Mouse (Mus musculus) embryonic facial prominence, embryonic 15.5 days (tissue): ENCODE results near the gene Taar6. TPM values are rescaled to one million over a fixed set of nuclear protein-coding genes. Genes with fewer than 3 reads are reported as not detected.

Experiments used
- ATAC-seq: fragments of 200-750 bp; cut with Nextera tagmentation; 2 replicates; pipeline ENCODE4 v1.8.0; 2017; ENCODE audit warnings: low read depth, moderate TSS enrichment; ENCODE audit not compliant: insufficient number of reproducible peaks, low FRiP score, low TSS enrichment
- H3K27ac ChIP-seq: fragments of 300-500 bp; sonication (generic); replicated peaks from 2 replicates; pipeline ENCODE4 v1.5.1; 2015; ENCODE audit warnings: mild to moderate bottlenecking, inconsistent platforms
- H3K27me3 ChIP-seq: fragments of 300-500 bp; sonication (generic); 2 replicates; pipeline ENCODE4 v1.6.1; 2015; ENCODE audit warnings: inconsistent platforms
- H3K36me3 ChIP-seq: fragments of 300-500 bp; sonication (generic); 2 replicates; pipeline ENCODE4 v1.6.1; 2015; ENCODE audit warnings: mild to moderate bottlenecking, inconsistent platforms
- H3K4me1 ChIP-seq: fragments of 300-500 bp; sonication (generic); 2 replicates; pipeline ENCODE4 v1.6.1; 2015; ENCODE audit warnings: inconsistent platforms
- H3K4me2 ChIP-seq: fragments of 300-500 bp; sonication (generic); replicated peaks from 2 replicates; pipeline ENCODE4 v1.6.1; 2015; ENCODE audit warnings: mild to moderate bottlenecking, inconsistent platforms
- H3K4me3 ChIP-seq: fragments of 300-500 bp; sonication (generic); replicated peaks from 2 replicates; pipeline ENCODE4 v1.5.1; 2015; ENCODE audit warnings: mild to moderate bottlenecking, inconsistent platforms
- H3K9ac ChIP-seq: fragments of 300-500 bp; sonication (generic); 2 replicates; pipeline ENCODE4 v1.6.1; 2015; ENCODE audit warnings: inconsistent platforms
- H3K9me3 ChIP-seq: fragments of 300-500 bp; sonication (generic); replicated peaks from 2 replicates; pipeline ENCODE4 v1.6.1; 2016; ENCODE audit warnings: inconsistent platforms
- WGBS: fragments of 180-500 bp; shearing (Covaris S2); methylation state at CpG from one replicate; pipeline ENCODE4 v1.1.7; 2015; 5-methylcytosine and 5-hydroxymethylcytosine counted together
- polyA plus RNA-seq: library from polyadenylated mRNA; unstranded; fragments of >200 nt; fragmentation: Nextera tagmentation; extraction: Ambion mirVana; gene quantifications from 2 replicates; pipeline ENCODE4 v1.2.1, GENCODE M21; 2015

Taar6 gene
- polyA plus RNA-seq = not detected in 2 replicates

DNA sequence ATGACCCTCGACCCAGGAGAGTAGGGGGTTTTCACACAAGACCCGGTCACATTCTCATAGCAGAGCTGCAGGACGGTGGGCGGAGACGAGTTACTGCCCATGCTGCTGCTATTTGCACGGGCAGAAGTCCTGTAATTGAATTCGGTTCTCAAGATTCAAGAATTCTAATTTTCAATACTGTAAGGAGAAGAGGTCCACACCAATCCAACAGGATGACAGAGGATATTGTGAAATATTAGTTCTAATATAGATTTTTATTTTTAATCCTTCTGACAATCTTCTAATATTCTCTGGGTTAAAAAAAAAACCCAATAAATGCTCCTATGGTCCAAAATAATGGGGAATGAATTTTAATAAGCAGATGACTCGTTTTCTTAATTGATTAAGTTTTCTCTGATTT, at the start of gene Taar6:
Gene Taar6, minus strand, starts transcription at position 101 of the 400 bp plus-strand sequence.
- Histone ChIP-seq H3K4me2 (no peak within 1 kb of the TSS), H3K9ac (no peak within 1 kb of the TSS), H3K4me3 (no peak within 1 kb of the TSS), H3K27ac (no peak within 1 kb of the TSS), H3K4me1 (no peaks in the 10 kb centered on the region), H3K27me3 (no peaks in the 10 kb centered on the region), H3K9me3 (no peaks in the 10 kb centered on the region), H3K36me3 (no peaks in the 10 kb centered on the region)
- no peak for ATAC-seq
- 76% methylated on average over 8 of the region's 8 CpGs for WGBS

DNA sequence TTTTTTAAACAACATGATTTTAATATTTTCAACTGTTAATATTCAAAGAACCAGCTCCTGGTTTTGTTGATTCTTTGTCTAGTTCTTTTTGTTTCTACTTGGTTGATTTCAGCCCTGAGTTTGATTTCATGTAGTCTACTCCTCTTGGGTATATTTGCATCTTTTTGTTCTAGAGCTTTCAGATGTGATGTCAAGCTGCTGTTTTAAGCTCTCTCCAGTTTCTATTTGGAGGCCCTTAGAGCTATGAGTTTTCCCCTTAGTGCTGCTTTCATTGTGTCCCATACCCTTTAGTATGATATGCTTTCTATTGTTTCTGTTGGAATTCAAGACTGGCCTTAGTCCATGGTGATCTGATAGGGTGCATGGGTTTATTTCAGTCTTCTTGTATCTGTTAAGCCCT, 45.9 kb upstream of the Taar6 start:
- Histone ChIP-seq H3K9me3 (no peaks in the 10 kb centered on the region), H3K27ac (no peak overlapping the region), H3K4me2 (no peak overlapping the region), H3K4me3 (no peak overlapping the region), H3K27me3 (no peaks in the 10 kb centered on the region), H3K9ac (no peak overlapping the region), H3K36me3 (no peaks in the 10 kb centered on the region), H3K4me1 (no peaks in the 10 kb centered on the region)
- no peak for ATAC-seq

DNA sequence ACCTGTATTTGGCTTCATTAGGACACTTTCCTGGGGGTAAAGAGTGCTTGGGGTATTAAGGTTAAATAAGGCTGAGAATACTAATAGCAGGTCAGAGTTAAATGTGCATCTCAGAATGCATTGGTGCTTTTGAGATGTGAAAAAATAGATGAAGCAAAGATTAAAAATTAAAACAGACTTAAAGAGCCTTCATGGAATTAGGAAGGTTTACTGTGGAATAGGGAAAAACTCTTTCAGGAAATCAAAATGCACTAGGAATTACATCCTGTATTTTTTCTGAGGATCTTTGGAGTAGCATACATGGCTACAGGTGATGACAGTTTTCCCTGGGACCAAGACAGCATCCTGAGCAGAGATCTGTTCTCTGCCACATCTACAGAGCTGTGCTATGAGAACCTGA, 41.5 kb upstream of the Taar6 start, which contains the start of gene Taar7d:
Gene Taar7d, plus strand, starts transcription at position 301 of the 400 bp plus-strand sequence.
- H3K4me2 ChIP-seq = no peak within 1 kb of the TSS
- H3K4me1 ChIP-seq = no peaks in the 10 kb centered on the region
- H3K27me3 ChIP-seq = no peaks in the 10 kb centered on the region
- no peak for ATAC-seq
- no peaks in the 10 kb centered on the region for H3K36me3 ChIP-seq
- H3K9me3 ChIP-seq = no peaks in the 10 kb centered on the region
- H3K27ac ChIP-seq = no peak within 1 kb of the TSS
- no peak within 1 kb of the TSS for H3K4me3 ChIP-seq
- H3K9ac ChIP-seq = no peak within 1 kb of the TSS

DNA sequence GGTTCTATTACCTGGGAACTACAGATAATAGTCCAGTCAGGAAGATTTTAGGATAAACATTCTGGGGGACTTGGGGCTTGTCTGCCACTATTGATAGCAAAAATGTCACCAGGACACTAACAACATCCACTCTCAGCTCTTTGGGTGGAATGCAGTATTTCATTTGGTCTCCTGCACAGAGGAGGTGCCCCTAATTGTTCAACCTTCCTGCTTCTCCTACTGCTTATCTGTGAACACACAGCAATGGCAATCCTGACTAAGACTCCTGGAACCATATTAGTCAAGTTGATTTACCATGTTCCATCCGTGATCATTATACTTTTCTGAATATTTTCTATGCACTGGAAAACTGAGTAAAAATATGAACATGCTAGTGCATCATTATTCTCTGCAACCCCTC, 22.7 kb upstream of the Taar6 start:
- Histone ChIP-seq H3K27me3 (no peaks in the 10 kb centered on the region), H3K4me3 (no peak overlapping the region), H3K4me1 (no peaks in the 10 kb centered on the region), H3K4me2 (no peak overlapping the region), H3K9ac (no peak overlapping the region), H3K9me3 (no peaks in the 10 kb centered on the region), H3K36me3 (no peaks in the 10 kb centered on the region), H3K27ac (no peak overlapping the region)
- WGBS = 88% methylated on average over 1 of the region's 1 CpGs
- no peak for ATAC-seq

DNA sequence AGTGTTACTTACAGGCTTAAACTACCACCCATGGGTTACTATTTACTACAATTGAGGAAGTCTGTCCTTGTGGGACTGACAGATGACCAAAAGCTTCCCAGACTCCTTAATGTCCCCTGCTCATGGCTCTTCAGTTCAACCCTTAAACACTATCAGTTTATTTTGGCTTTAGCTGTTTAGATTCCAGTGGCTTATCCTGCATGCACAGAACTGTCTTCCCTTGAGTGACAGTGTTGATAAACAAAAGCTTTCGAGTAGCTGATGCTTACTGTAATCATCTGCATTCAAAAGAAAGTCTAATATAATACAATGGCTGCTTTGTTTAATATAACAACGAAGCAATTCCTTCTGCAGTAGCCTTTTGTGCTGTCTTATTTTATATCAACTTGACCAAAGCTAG, 21.6 kb upstream of the Taar6 start:
- no peaks in the 10 kb centered on the region for H3K9me3 ChIP-seq
- no peak for ATAC-seq
- H3K9ac ChIP-seq = no peak overlapping the region
- no peak overlapping the region for H3K4me2 ChIP-seq
- H3K4me3 ChIP-seq = no peak overlapping the region
- no peaks in the 10 kb centered on the region for H3K36me3 ChIP-seq
- no peak overlapping the region for H3K27ac ChIP-seq
- no peaks in the 10 kb centered on the region for H3K27me3 ChIP-seq
- 54% methylated on average over 2 of the region's 2 CpGs for WGBS
- H3K4me1 ChIP-seq = no peaks in the 10 kb centered on the region

DNA sequence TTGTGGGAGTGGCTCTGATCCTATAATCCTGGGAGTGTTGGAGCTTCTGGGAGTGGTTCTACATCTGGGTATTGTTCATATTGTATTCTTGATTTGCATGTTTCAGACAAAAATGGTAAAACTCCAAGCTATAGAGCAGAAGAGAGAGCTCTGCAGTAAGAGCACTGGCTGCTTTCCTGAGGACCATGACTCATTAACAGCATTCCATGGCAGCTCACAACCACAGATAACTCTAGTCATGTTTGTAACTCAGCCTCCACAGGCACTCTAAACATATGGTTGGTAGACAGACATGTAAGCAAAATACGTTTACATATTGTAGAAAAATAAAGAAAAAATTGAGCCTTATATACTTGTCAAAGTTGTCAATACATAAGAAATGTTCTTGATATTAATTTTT, 21.0 kb upstream of the Taar6 start:
- Histone ChIP-seq H3K4me1 (no peaks in the 10 kb centered on the region), H3K4me2 (no peak overlapping the region), H3K9ac (no peak overlapping the region), H3K4me3 (no peak overlapping the region), H3K9me3 (no peaks in the 10 kb centered on the region), H3K36me3 (no peaks in the 10 kb centered on the region), H3K27ac (no peak overlapping the region), H3K27me3 (no peaks in the 10 kb centered on the region)
- 59% methylated on average over 1 of the region's 1 CpGs for WGBS
- no peak for ATAC-seq

DNA sequence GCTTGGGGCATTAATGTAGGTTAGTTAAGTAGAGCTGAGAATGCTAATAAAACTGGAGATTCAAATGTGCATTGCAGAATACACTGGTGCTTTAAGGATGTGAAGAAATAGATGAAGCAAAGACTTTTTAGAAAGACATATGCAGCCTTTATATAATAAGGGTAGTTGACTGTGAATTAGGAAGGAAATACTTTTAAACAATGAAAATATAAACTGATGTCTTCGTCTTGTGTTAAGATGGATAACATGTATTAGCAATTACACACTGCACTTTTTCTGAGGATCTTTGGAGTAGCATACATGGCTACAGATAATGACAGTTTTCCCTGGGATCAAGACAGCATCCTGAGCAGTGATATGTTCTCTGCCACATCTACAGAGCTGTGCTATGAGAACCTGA, 14.2 kb upstream of the Taar6 start, which contains the start of gene Taar7b:
Gene Taar7b, plus strand, starts transcription at position 301 of the 400 bp plus-strand sequence.
- no peak for ATAC-seq
- H3K36me3 ChIP-seq = no peaks in the 10 kb centered on the region
- H3K27ac ChIP-seq = no peak within 1 kb of the TSS
- H3K4me3 ChIP-seq = no peak within 1 kb of the TSS
- H3K27me3 ChIP-seq = no peaks in the 10 kb centered on the region
- H3K4me2 ChIP-seq = no peak within 1 kb of the TSS
- no peaks in the 10 kb centered on the region for H3K9me3 ChIP-seq
- no peak within 1 kb of the TSS for H3K9ac ChIP-seq
- no peaks in the 10 kb centered on the region for H3K4me1 ChIP-seq
- 80% methylated on average over 1 of the region's 1 CpGs for WGBS

DNA sequence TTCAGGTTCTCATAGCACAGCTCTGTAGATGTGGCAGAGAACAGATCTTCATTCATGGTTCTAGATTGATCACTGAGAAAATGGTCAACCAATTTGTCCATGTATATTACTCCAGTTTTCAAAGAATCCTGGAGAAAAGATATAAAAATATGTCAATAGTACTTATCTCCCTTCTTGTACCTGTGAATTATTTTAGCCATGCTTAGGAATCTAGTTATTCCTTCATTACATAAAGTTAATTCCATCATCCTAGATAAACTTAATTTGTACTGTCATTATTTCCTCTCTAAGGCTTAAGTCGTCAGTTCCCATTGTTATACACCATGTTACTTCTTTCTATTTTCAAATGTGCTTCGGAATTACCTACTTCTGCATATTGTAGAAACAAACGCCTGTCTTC, 7.9 kb upstream of the Taar6 start, which contains the start of gene Taar7a:
Gene Taar7a, minus strand, starts transcription at position 101 of the 400 bp plus-strand sequence.
- H3K9me3 ChIP-seq = no peaks in the 10 kb centered on the region
- no peaks in the 10 kb centered on the region for H3K27me3 ChIP-seq
- no peak for ATAC-seq
- H3K4me1 ChIP-seq = no peaks in the 10 kb centered on the region
- no peak within 1 kb of the TSS for H3K4me3 ChIP-seq
- no peak within 1 kb of the TSS for H3K27ac ChIP-seq
- H3K36me3 ChIP-seq = no peaks in the 10 kb centered on the region
- no peak within 1 kb of the TSS for H3K9ac ChIP-seq
- H3K4me2 ChIP-seq = no peak within 1 kb of the TSS
- 81% methylated on average over 3 of the region's 3 CpGs for WGBS

DNA sequence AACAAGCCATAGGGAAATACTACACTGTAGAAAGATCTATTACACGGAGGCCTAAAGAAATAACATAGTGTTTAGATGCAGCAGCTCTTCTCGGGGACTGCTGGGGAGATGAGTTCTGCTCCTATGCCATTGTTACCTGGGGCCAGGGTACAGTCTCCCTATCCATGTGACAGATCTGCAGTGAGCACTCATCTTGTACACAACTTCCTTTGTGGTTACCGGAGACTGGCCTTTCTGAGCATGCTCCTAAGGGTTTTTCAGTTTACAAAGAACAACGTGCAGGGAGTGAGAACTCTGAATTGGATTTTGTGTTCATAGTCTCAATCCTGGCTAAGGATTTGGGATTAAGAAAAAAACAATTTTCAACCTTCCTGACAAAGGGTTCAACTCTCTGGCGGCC, 973 bp upstream of the Taar6 start:
- 77% methylated on average over 5 of the region's 5 CpGs for WGBS

DNA sequence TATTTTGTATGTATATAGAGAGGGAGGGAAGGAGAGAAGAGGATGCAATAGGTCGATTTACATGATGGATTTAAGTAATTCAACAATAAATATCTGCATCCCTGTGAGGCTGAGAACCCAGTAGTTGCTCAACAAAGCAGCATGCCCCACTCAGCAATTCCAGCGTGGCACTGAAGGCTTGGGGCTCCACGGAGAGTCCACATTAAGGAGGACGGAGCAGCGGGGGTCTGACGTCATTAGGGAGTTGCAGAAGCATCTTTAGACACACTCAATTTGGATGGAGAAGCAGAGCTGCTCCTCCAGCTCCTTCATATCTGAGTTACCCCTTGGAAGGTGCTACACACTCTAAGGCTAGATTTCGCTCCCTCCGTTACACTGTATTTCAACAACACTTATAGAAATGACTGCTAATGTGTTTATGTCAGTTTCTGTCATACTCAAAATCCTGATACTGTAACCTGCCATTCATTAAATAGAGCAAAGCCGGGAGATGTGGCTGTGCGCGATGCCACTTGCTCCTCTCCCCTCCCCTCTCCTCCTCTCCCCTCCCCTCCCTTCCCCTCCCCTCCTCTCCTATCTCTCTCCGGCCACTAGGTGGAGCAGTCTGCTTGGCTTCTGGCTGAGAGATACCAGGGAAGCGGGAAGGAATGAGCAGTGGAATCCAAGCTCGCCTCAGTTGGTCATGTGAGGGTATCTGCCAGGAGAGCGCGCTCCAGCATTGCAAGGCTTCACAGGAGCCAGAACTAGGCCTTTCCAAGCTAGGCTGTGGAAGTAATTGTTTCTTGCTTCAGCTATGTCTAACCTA, 6.3 kb downstream of the Taar6 start:
- WGBS = 42% methylated on average over 16 of the region's 16 CpGs
- H3K27ac ChIP-seq = no peak overlapping the region
- H3K36me3 ChIP-seq = no peaks in the 10 kb centered on the region
- ATAC-seq = no peak
- H3K9me3 ChIP-seq = no peaks in the 10 kb centered on the region
- H3K9ac ChIP-seq = no peak overlapping the region
- no peaks in the 10 kb centered on the region for H3K27me3 ChIP-seq
- no peak overlapping the region for H3K4me3 ChIP-seq
- no peaks in the 10 kb centered on the region for H3K4me1 ChIP-seq
- no peak overlapping the region for H3K4me2 ChIP-seq

More for the DNA sequence above, 973 bp upstream of the Taar6 start:
- Histone ChIP-seq H3K27me3 (no peaks in the 10 kb centered on the region), H3K9me3 (no peaks in the 10 kb centered on the region), H3K9ac (no peak overlapping the region), H3K4me3 (no peak overlapping the region), H3K4me2 (no peak overlapping the region), H3K4me1 (no peaks in the 10 kb centered on the region), H3K27ac (no peak overlapping the region), H3K36me3 (no peaks in the 10 kb centered on the region)
- ATAC-seq = no peak

DNA sequence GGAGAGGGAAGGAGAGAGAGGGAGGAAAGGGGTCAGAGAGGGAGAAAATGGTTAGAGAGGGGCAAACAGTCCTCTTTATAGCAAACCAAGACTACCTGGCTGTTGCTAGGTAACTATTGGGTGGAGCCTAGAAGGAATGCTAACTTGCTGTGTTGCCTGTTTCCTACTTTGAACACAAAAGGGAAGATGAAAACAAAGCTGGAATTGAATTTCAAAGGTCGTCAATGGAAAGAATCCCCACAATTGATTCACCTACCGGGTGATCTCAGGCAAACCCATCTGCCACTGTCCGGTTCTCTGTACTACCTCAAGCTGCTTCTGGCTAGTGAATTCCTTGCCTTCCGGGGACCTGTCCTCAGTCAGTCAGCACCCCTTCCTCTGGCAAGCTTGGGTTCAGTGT, 7.5 kb downstream of the Taar6 start:
- no peaks in the 10 kb centered on the region for H3K36me3 ChIP-seq
- no peak overlapping the region for H3K4me2 ChIP-seq
- no peak overlapping the region for H3K27ac ChIP-seq
- no peaks in the 10 kb centered on the region for H3K4me1 ChIP-seq
- H3K9ac ChIP-seq = no peak overlapping the region
- no peak for ATAC-seq
- no peaks in the 10 kb centered on the region for H3K27me3 ChIP-seq
- no peaks in the 10 kb centered on the region for H3K9me3 ChIP-seq
- H3K4me3 ChIP-seq = no peak overlapping the region
- WGBS = 50% methylated on average over 4 of the region's 4 CpGs

DNA sequence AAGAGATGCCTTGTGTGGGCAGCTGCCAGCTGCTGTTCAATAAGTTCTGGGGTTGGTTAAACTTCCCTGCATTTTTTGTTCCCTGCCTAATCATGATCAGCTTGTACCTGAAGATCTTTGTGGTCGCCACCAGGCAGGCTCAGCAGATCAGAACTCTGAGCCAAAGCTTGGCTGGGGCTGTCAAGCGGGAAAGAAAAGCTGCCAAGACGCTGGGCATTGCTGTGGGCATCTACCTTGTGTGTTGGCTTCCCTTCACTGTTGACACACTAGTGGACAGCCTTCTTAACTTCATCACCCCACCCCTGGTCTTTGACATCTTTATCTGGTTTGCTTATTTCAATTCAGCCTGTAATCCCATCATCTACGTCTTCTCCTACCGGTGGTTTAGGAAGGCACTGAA, 14.2 kb downstream of the Taar6 start:
- ATAC-seq = no peak
- no peaks in the 10 kb centered on the region for H3K27me3 ChIP-seq
- WGBS = 81% methylated on average over 5 of the region's 5 CpGs
- H3K36me3 ChIP-seq = no peaks in the 10 kb centered on the region
- H3K9me3 ChIP-seq = no peaks in the 10 kb centered on the region
- H3K9ac ChIP-seq = no peak overlapping the region
- no peak overlapping the region for H3K27ac ChIP-seq
- H3K4me2 ChIP-seq = no peak overlapping the region
- no peak overlapping the region for H3K4me3 ChIP-seq
- H3K4me1 ChIP-seq = no peaks in the 10 kb centered on the region
